Mouse (Mus musculus): ENCODE results near the gene Gprc6a.

DNA sequence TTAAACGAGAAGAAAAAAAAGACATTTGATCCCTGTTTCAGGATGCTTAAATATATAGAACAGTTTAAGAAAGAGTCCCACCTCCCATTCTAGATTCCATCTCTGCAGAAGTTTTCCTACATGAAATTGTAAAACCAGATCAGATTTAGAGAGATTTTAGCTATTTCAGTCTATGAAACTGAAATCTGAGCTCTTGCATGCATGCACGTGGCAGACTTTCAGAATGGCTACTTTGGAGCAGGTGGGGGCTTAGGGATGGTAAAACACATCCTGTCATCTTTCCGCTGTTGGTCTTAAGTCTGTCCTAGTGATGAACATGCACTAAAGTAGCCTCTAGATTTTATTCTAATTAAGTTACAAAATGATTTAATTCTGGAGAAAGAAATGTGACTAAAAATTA, 10.1 kb downstream of the Gprc6a start:
- TF ChIP-seq CTCF (IDR thresholded peaks at IDR 0.05; ENCODE audit: low read depth, low read length) = no peak
- no peak for TF ChIP-seq POLR2A (IDR thresholded peaks at IDR 0.05; ENCODE audit: borderline replicate concordance, low read depth, low read length)

Measured in bone marrow macrophage, adult 2 months (primary cell).